Mouse (Mus musculus) kidney, embryonic 15.5 days (tissue): Measurements from ENCODE around the gene Prkca. TPM values are rescaled to one million over a fixed set of nuclear protein-coding genes. Genes with fewer than 3 reads are reported as not detected.

Source experiments
- ATAC-seq: fragments of 200-750 bp; cut with Nextera tagmentation; replicated peaks from 2 replicates; pipeline ENCODE4 v1.8.0; 2017; ENCODE audit warnings: moderate TSS enrichment; ENCODE audit not compliant: low FRiP score
- H3K27ac ChIP-seq: fragments of 300-500 bp; sonication (generic); 2 replicates; pipeline ENCODE4 v1.5.1; 2015; ENCODE audit warnings: mild to moderate bottlenecking, inconsistent platforms
- H3K27me3 ChIP-seq: fragments of 300-500 bp; sonication (generic); 2 replicates; pipeline ENCODE4 v1.6.1; 2015; ENCODE audit warnings: inconsistent platforms
- H3K36me3 ChIP-seq: fragments of 300-500 bp; sonication (generic); 2 replicates; pipeline ENCODE4 v1.6.1; 2015; ENCODE audit warnings: inconsistent platforms
- H3K4me1 ChIP-seq: fragments of 300-500 bp; sonication (generic); 2 replicates; pipeline ENCODE4 v1.6.1; 2015; ENCODE audit warnings: inconsistent platforms
- H3K4me2 ChIP-seq: fragments of 300-500 bp; sonication (generic); 2 replicates; pipeline ENCODE4 v1.6.1; 2015; ENCODE audit warnings: moderate library complexity, mild to moderate bottlenecking, inconsistent platforms
- H3K4me3 ChIP-seq: fragments of 300-500 bp; sonication (generic); replicated peaks from 2 replicates; pipeline ENCODE4 v1.5.1; 2015; ENCODE audit warnings: mild to moderate bottlenecking, inconsistent platforms
- H3K9ac ChIP-seq: fragments of 300-500 bp; sonication (generic); 2 replicates; pipeline ENCODE4 v1.6.1; 2015; ENCODE audit warnings: mild to moderate bottlenecking, inconsistent platforms
- H3K9me3 ChIP-seq: fragments of 300-500 bp; sonication (generic); replicated peaks from 2 replicates; pipeline ENCODE4 v1.6.1; 2016; ENCODE audit warnings: inconsistent platforms
- WGBS: fragments of 180-500 bp; shearing (Covaris S2); methylation state at CpG from one replicate; pipeline ENCODE4 v1.1.7; 2015; ENCODE audit warnings: mixed read lengths; 5-methylcytosine and 5-hydroxymethylcytosine counted together
- polyA plus RNA-seq: library from polyadenylated mRNA; unstranded; fragments of >200 nt; fragmentation: Nextera tagmentation; extraction: Ambion mirVana; gene quantifications from 2 replicates; pipeline ENCODE4 v1.2.1, GENCODE M21; 2015

The Prkca gene
- polyA plus RNA-seq, 1 experiment from 2014 or later, result 7.4 TPM

- Histone ChIP-seq H3K27ac (no peak overlapping the region), H3K4me1 (no peaks in the 10 kb centered on the region), H3K4me3 (no peak overlapping the region), H3K4me2 (no peak overlapping the region), H3K9ac (no peak overlapping the region), H3K9me3 (no peaks in the 10 kb centered on the region), H3K36me3 (no peaks in the 10 kb centered on the region), H3K27me3 (no peaks in the 10 kb centered on the region)
- no peak for ATAC-seq
- 79% methylated on average over 10 of the region's 10 CpGs for WGBS
These were observed 290.0 kb downstream of the Prkca start for GRCm38 (mm10) chr11:108053746-108054145.

GRCm38 (mm10) chr11:108041669-108042068 lies 302.1 kb downstream of the Prkca start:
- Histone ChIP-seq H3K4me2 (no peak overlapping the region), H3K27ac (no peak overlapping the region), H3K4me3 (no peak overlapping the region), H3K27me3 (no peaks in the 10 kb centered on the region), H3K9ac (no peak overlapping the region), H3K9me3 (no peaks in the 10 kb centered on the region), H3K36me3 (no peaks in the 10 kb centered on the region), H3K4me1 (peaks cover 19% of the 10 kb centered on the region)
- no peak for ATAC-seq
- 62% methylated on average over 7 of the region's 7 CpGs for WGBS

- Histone ChIP-seq H3K27me3 (no peaks in the 10 kb centered on the region), H3K9me3 (no peaks in the 10 kb centered on the region), H3K4me3 (no peak overlapping the region), H3K27ac (no peak overlapping the region), H3K4me2 (no peak overlapping the region), H3K9ac (no peak overlapping the region), H3K4me1 (peaks cover 19% of the 10 kb centered on the region), H3K36me3 (no peaks in the 10 kb centered on the region)
- 75% methylated on average over 2 of the region's 2 CpGs for WGBS
- ATAC-seq, result no peak
These were observed 302.9 kb downstream of the Prkca start for GRCm38 (mm10) chr11:108040823-108041222.

GRCm38 (mm10) chr11:108039761-108040160 lies 304.0 kb downstream of the Prkca start:
- Histone ChIP-seq H3K9me3 (no peaks in the 10 kb centered on the region), H3K27ac (no peak overlapping the region), H3K36me3 (no peaks in the 10 kb centered on the region), H3K4me2 (no peak overlapping the region), H3K27me3 (no peaks in the 10 kb centered on the region), H3K9ac (no peak overlapping the region), H3K4me3 (no peak overlapping the region), H3K4me1 (peaks cover 19% of the 10 kb centered on the region)
- ATAC-seq, result no peak
- WGBS, result 84% methylated on average over 17 of the region's 17 CpGs

DNA sequence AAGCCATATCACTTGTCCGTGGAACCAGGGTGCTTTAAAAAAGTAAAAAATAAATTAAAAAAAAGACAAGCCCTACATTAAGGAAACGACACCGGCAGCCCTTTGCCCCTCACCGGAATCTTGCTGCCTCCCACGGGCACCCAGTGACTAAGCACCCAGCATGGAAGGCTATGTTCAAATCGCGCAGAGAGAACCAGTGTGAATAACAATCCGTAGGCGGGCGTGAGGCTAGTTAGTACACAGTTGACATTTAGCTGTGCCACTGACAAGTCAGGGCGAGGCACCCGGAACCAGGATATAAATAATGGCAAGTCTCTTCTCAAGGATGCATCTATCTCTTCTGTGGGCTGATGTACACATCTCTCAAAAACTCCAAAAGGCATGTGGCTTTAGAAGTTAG lies 304.7 kb downstream of the Prkca start:
- no peaks in the 10 kb centered on the region for H3K9me3 ChIP-seq
- no peak for ATAC-seq
- H3K4me2 ChIP-seq, result no peak overlapping the region
- WGBS, result 29% methylated on average over 12 of the region's 12 CpGs
- no peaks in the 10 kb centered on the region for H3K36me3 ChIP-seq
- H3K27me3 ChIP-seq, result no peaks in the 10 kb centered on the region
- peaks cover 19% of the 10 kb centered on the region for H3K4me1 ChIP-seq
- no peak overlapping the region for H3K27ac ChIP-seq
- H3K4me3 ChIP-seq, result no peak overlapping the region
- H3K9ac ChIP-seq, result no peak overlapping the region

- Histone ChIP-seq H3K9me3 (no peaks in the 10 kb centered on the region), H3K36me3 (no peaks in the 10 kb centered on the region), H3K4me1 (peaks cover 22% of the 10 kb centered on the region), H3K27me3 (no peaks in the 10 kb centered on the region), H3K9ac (no peak overlapping the region), H3K4me3 (no peak overlapping the region), H3K4me2 (no peak overlapping the region), H3K27ac (no peak overlapping the region)
- WGBS, result 89% methylated on average over 10 of the region's 10 CpGs
- no peak for ATAC-seq
These were observed 307.4 kb downstream of the Prkca start for GRCm38 (mm10) chr11:108036339-108036738.

- H3K9ac ChIP-seq, result no peak overlapping the region
- H3K36me3 ChIP-seq, result no peaks in the 10 kb centered on the region
- peaks cover 22% of the 10 kb centered on the region for H3K4me1 ChIP-seq
- no peak overlapping the region for H3K27ac ChIP-seq
- H3K4me3 ChIP-seq, result no peak overlapping the region
- no peaks in the 10 kb centered on the region for H3K27me3 ChIP-seq
- H3K9me3 ChIP-seq, result no peaks in the 10 kb centered on the region
- ATAC-seq, result no peak
- H3K4me2 ChIP-seq, result no peak overlapping the region
- 78% methylated on average over 5 of the region's 5 CpGs for WGBS
These were observed 308.0 kb downstream of the Prkca start for GRCm38 (mm10) chr11:108035761-108036160.

DNA sequence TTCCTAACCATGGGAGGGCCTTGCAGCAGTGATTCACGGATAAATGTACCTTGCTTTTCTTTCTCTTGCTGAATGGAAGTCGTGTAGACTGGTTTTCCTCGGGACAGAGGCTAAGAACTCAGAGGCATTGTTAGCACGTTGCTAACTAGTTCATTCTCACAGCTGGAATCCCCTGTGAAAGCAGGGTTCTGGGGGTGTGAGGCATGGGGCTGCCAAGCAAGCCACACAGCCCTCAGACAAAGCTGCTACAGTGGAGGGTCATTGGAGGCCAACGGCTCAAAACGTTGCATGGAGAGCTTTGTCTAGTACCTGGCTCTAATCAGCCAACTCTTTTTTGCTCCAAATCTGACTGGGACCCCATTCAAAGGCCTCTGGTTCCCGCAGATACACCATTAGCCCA lies 309.4 kb downstream of the Prkca start:
- no peak overlapping the region for H3K4me2 ChIP-seq
- H3K9me3 ChIP-seq, result no peaks in the 10 kb centered on the region
- H3K27ac ChIP-seq, result no peak overlapping the region
- no peak overlapping the region for H3K9ac ChIP-seq
- no peak overlapping the region for H3K4me3 ChIP-seq
- H3K4me1 ChIP-seq, result peaks cover 15% of the 10 kb centered on the region
- H3K36me3 ChIP-seq, result no peaks in the 10 kb centered on the region
- WGBS, result 57% methylated on average over 7 of the region's 7 CpGs
- no peak for ATAC-seq
- no peaks in the 10 kb centered on the region for H3K27me3 ChIP-seq

DNA sequence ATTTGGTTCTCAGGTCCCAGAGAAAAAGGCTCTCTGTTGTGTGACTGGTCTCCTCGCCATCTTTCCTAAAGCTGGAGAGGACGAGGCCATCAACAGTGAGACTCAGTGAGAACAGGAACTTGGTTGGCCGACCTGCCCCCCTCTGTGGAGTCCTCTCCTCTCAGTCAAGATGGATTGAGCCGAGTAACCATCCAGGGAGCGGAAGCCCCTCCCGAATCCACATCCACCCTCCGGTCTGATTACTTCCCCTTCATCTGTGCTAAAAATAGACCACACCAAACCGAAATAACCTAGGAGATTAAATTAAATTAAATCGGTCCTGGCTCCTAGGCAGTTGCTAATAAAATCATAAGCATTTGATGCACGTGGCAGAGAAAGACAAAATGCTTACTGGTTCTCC lies 311.2 kb downstream of the Prkca start:
- no peaks in the 10 kb centered on the region for H3K27me3 ChIP-seq
- 62% methylated on average over 10 of the region's 10 CpGs for WGBS
- no peaks in the 10 kb centered on the region for H3K9me3 ChIP-seq
- no peak overlapping the region for H3K27ac ChIP-seq
- H3K4me1 ChIP-seq, result peaks cover 3% of the 10 kb centered on the region
- no peak overlapping the region for H3K9ac ChIP-seq
- H3K4me3 ChIP-seq, result no peak overlapping the region
- ATAC-seq, result no peak
- no peaks in the 10 kb centered on the region for H3K36me3 ChIP-seq
- no peak overlapping the region for H3K4me2 ChIP-seq

DNA sequence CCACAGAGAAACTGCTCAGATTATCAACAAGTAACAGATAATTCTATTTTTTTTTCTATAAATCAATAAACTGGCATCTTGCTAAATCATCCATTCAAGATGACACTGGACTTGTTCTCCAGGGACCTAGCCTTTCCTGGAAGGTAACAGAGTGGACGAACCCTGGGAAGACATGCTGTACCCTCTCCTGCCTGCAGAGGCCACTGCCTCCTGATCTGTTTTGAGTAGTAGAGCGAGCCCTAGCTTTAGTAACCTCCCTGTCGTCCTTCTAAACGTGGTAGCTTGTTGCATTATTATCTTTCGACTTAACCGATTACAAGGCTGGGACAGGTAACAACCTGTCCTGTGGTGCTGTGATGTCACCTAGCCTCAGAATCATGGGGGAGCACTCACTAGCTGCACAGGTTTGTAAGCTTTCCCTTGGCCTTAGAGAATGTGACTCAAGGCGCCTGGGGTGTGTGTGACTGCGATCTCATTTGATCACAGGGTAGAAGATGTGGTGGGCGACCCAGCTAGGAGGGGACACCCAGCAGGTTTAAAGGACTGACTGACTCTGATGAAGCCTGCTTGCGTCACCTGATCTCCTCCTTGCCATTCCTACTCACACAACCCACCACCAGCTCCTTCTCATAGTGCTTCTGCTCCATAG lies 312.6 kb downstream of the Prkca start:
- 51% methylated on average over 10 of the region's 10 CpGs for WGBS
- H3K4me2 ChIP-seq, result no peak overlapping the region
- H3K4me1 ChIP-seq, result peaks cover 3% of the 10 kb centered on the region
- peak; percentile 71; the same call in 1 of the 2 replicates for ATAC-seq
- no peaks in the 10 kb centered on the region for H3K36me3 ChIP-seq
- no peaks in the 10 kb centered on the region for H3K9me3 ChIP-seq
- no peak overlapping the region for H3K9ac ChIP-seq
- H3K4me3 ChIP-seq, result no peak overlapping the region
- no peak overlapping the region for H3K27ac ChIP-seq
- H3K27me3 ChIP-seq, result no peaks in the 10 kb centered on the region

- Histone ChIP-seq H3K36me3 (no peaks in the 10 kb centered on the region), H3K9ac (no peak overlapping the region), H3K27ac (no peak overlapping the region), H3K9me3 (no peaks in the 10 kb centered on the region), H3K4me3 (no peak overlapping the region), H3K4me2 (no peak overlapping the region), H3K27me3 (no peaks in the 10 kb centered on the region), H3K4me1 (peaks cover 3% of the 10 kb centered on the region)
- no peak for ATAC-seq
- WGBS, result 90% methylated on average over 11 of the region's 11 CpGs
These were observed 314.4 kb downstream of the Prkca start for GRCm38 (mm10) chr11:108029321-108029720.

DNA sequence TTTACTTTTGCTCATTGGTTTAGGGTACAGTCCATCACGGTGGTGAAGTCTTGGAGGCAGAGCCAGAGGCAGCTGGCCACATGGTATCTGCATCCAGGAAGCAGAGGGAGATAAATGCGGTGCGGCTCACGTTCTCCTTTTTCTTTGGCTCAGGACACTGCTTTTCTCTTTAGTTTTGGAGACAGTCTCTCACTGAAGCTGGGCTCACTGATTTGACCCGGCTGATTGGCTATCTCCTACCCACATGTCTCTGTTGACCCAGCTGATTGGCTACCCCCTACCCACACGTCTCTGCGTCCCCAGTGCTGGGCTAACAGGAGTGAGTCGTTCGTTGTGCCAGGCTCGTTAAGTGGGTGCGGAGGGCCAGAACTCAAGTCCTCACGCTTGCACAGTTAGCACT lies 315.3 kb downstream of the Prkca start:
- H3K9ac ChIP-seq, result no peak overlapping the region
- peaks cover 3% of the 10 kb centered on the region for H3K4me1 ChIP-seq
- no peaks in the 10 kb centered on the region for H3K36me3 ChIP-seq
- no peaks in the 10 kb centered on the region for H3K27me3 ChIP-seq
- H3K4me2 ChIP-seq, result no peak overlapping the region
- H3K9me3 ChIP-seq, result no peaks in the 10 kb centered on the region
- ATAC-seq, result no peak
- WGBS, result 65% methylated on average over 12 of the region's 12 CpGs
- H3K27ac ChIP-seq, result no peak overlapping the region
- H3K4me3 ChIP-seq, result no peak overlapping the region
